Mouse (Mus musculus): Measurements from ENCODE around the gene Olfr1393. TPM values are rescaled to one million over a fixed set of nuclear protein-coding genes. Genes with fewer than 3 reads are reported as not detected.

Gene Olfr1393
- polyA plus RNA-seq, 1 experiment = not detected

DNA sequence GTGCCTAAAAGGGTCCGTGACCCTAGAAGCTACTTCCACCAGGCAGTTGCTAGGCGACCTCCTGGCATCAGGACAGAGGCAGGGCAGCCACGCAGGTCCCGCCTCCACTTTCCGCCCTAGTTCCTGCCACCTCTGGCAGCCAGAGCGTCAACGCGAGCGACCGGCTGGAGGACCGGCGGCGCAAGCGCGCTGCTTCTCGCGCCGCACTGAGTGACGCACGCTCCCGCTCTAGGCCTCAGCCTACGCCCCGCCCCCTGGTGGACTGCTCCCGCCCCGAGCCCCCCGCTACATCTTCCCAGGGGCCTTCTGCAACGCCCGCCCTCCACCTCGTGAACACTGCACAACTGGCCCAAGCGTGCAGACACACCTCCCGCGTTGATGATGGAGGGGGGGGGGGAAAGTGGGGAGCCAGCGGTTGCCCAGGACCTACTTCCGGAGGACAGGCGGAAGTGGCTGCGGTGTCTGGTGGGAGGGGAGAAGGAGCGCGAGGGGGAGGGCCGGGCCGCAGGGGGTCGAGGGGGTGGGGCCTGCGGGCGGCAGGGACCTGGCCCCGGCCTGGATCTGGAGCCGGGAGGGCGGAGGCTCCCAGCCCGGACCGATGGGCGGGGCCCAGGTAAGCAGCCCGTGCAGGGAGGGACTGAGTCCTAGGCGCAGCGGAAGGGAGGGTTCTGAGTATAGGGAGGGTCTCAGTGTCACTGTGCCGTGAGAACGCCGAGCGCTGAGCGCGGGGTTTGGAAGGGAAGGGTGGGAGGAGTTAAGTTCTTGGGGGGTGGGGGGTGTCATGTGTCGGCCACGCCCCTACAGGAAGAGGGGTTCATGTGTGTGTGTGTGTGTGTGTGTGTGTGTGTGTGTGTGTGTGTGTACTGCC lies 34.1 kb upstream of the Olfr1393 start, which contains the start of gene Mgat1:
TSS of gene Mgat1 (plus strand) at position 465 of the 868 bp plus-strand sequence.
- Histone ChIP-seq H3K79me2 (ENCODE audit: control insufficient read depth, insufficient read depth) (no peaks in the 10 kb centered on the region), H3ac (ENCODE audit: control insufficient read depth, insufficient read length) (peak within 1 kb of the TSS; percentile 28), H3K27me3 (ENCODE audit: control insufficient read depth, insufficient read depth, insufficient read length) (no peaks in the 10 kb centered on the region), H3K36me3 (ENCODE audit: control insufficient read depth, insufficient read depth) (no peaks in the 10 kb centered on the region), H3K4me2 (ENCODE audit: low read depth) (peak within 1 kb of the TSS; percentile 98), H3K4me3 (peak within 1 kb of the TSS; percentile 49)
- TF ChIP-seq TCF3 (IDR thresholded peaks at IDR 0.05; ENCODE audit: insufficient read length, low read depth) (no peak), MYOD1 (IDR thresholded peaks at IDR 0.05; ENCODE audit: control insufficient read depth in 1 of 3, insufficient read length in 2 of 3, low read depth in 2 of 3) (peak in 2 of 3 experiments; percentile 3 to 9), E2F4 (IDR thresholded peaks at IDR 0.05; ENCODE audit: insufficient read depth) (no peak), MYOG (IDR thresholded peaks at IDR 0.05; ENCODE audit: control insufficient read depth in 1 of 3, insufficient read depth in 1 of 3, insufficient read length in 2 of 3, low read depth in 2 of 3) (peak in 2 of 3 experiments; percentile 1 to 21), POLR2AphosphoS2 (IDR thresholded peaks at IDR 0.05; ENCODE audit: insufficient read length, low read depth) (peak; percentile 80), TCF12 (IDR thresholded peaks at IDR 0.05; ENCODE audit: insufficient read depth, poor library complexity, severe bottlenecking) (no peak), POLR2A (IDR thresholded peaks at IDR 0.05; ENCODE audit: insufficient read length, low read depth) (peak; percentile 84), REST (IDR thresholded peaks at IDR 0.05; ENCODE audit: insufficient read depth, insufficient read length) (no peak)

DNA sequence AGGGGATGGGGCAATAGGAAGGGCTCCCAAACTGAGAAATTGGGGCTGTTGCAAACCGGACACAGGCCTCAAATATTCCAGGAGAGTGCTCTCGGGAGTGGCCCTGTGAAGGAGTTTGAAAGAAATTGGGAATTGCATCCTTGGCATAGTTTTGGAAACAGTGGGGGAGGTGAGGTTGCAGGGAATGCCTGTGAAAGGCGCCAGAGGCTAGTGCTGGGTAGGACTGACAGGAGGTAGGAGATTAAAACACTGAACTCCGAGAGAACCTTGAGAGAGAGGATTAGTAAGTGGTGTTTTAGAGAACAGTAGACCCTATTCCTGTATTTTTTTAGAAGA lies 33.5 kb upstream of the Olfr1393 start:
- Histone ChIP-seq H3K79me2 (ENCODE audit: control insufficient read depth, insufficient read depth) (no peaks in the 10 kb centered on the region), H3ac (ENCODE audit: control insufficient read depth, insufficient read length) (peak overlapping the region; percentile 28), H3K27me3 (ENCODE audit: control insufficient read depth, insufficient read depth, insufficient read length) (no peaks in the 10 kb centered on the region), H3K36me3 (ENCODE audit: control insufficient read depth, insufficient read depth) (no peaks in the 10 kb centered on the region), H3K4me3 (peak overlapping the region; percentile 49), H3K4me2 (ENCODE audit: low read depth) (peak overlapping the region; percentile 88)
- no peak for TF ChIP-seq TCF3 (IDR thresholded peaks at IDR 0.05; ENCODE audit: insufficient read length, low read depth)
- no peak for TF ChIP-seq CEBPB (IDR thresholded peaks at IDR 0.05; ENCODE audit: insufficient read depth, poor library complexity, severe bottlenecking)
- TF ChIP-seq SRF (IDR thresholded peaks at IDR 0.05; ENCODE audit: control insufficient read depth, insufficient read length, low read depth) = no peak

- TF ChIP-seq TCF12 (IDR thresholded peaks at IDR 0.05; ENCODE audit: insufficient read depth, poor library complexity, severe bottlenecking) = no peak
- peak; percentile 11 for TF ChIP-seq USF1 (IDR thresholded peaks at IDR 0.05; ENCODE audit: low read depth)
- TF ChIP-seq SRF (IDR thresholded peaks at IDR 0.05; ENCODE audit: control insufficient read depth, insufficient read length, low read depth) = no peak
- no peak for TF ChIP-seq MYOD1 (IDR thresholded peaks at IDR 0.05; ENCODE audit: control insufficient read depth in 1 of 3, insufficient read length in 2 of 3, low read depth in 2 of 3)
- TF ChIP-seq CEBPB (IDR thresholded peaks at IDR 0.05; ENCODE audit: insufficient read depth, poor library complexity, severe bottlenecking) = no peak
- peak overlapping the region; percentile 49 for H3K4me3 ChIP-seq
These were observed 32.9 kb upstream of the Olfr1393 start for GRCm38 (mm10) chr11:49245176-49245575.

GRCm38 (mm10) chr11:49245634-49246415 lies 32.3 kb upstream of the Olfr1393 start:
- Histone ChIP-seq H3K27me3 (ENCODE audit: control insufficient read depth, insufficient read depth, insufficient read length) (no peaks in the 10 kb centered on the region), H3K4me2 (ENCODE audit: low read depth) (peak overlapping the region; percentile 88), H3K36me3 (ENCODE audit: control insufficient read depth, insufficient read depth) (no peaks in the 10 kb centered on the region), H3K4me3 (no peak overlapping the region), H3K79me2 (ENCODE audit: control insufficient read depth, insufficient read depth) (peaks cover 5% of the 10 kb centered on the region), H3ac (ENCODE audit: control insufficient read depth, insufficient read length) (no peak overlapping the region)
- no peak for TF ChIP-seq TCF3 (IDR thresholded peaks at IDR 0.05; ENCODE audit: insufficient read length, low read depth)

More at GRCm38 (mm10) chr11:49245176-49245575, 32.9 kb upstream of the Olfr1393 start:
- no peak overlapping the region for H3ac ChIP-seq (ENCODE audit: control insufficient read depth, insufficient read length)
- no peaks in the 10 kb centered on the region for H3K36me3 ChIP-seq (ENCODE audit: control insufficient read depth, insufficient read depth)
- peak overlapping the region; percentile 88 for H3K4me2 ChIP-seq (ENCODE audit: low read depth)
- no peaks in the 10 kb centered on the region for H3K79me2 ChIP-seq (ENCODE audit: control insufficient read depth, insufficient read depth)
- no peaks in the 10 kb centered on the region for H3K27me3 ChIP-seq (ENCODE audit: control insufficient read depth, insufficient read depth, insufficient read length)

DNA sequence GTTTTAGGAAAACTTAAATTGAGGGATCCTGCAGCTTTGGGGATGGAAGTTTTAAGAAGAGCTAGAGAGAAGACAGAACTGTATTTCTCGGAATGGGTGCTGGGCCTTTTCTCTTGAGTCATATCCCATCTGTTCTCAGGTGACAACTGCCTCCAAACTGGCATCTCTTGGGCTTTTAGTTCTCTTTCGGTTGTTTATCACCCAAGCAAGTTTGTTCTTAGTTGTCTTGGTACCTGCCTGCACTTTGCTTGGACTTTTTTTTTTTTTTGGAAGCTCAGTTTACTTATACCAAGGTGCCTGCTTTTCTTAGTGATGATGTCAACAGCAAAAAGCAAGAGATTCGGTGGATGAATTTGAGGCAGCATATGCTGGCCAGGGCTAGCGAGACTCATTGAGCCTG lies 31.6 kb upstream of the Olfr1393 start:
- Histone ChIP-seq H3ac (ENCODE audit: control insufficient read depth, insufficient read length) (no peak overlapping the region), H3K4me2 (ENCODE audit: low read depth) (peak overlapping the region; percentile 35), H3K27me3 (ENCODE audit: control insufficient read depth, insufficient read depth, insufficient read length) (no peaks in the 10 kb centered on the region), H3K4me3 (no peak overlapping the region), H3K79me2 (ENCODE audit: control insufficient read depth, insufficient read depth) (peaks cover 12% of the 10 kb centered on the region), H3K36me3 (ENCODE audit: control insufficient read depth, insufficient read depth) (no peaks in the 10 kb centered on the region)
- no peak for TF ChIP-seq POLR2A (IDR thresholded peaks at IDR 0.05; ENCODE audit: insufficient read length, low read depth)
- no peak for TF ChIP-seq USF1 (IDR thresholded peaks at IDR 0.05; ENCODE audit: low read depth)
- no peak for TF ChIP-seq MYOG (IDR thresholded peaks at IDR 0.05; ENCODE audit: control insufficient read depth in 1 of 3, insufficient read depth in 1 of 3, insufficient read length in 2 of 3, low read depth in 2 of 3)
- no peak for TF ChIP-seq MAX (IDR thresholded peaks at IDR 0.05; ENCODE audit: low read depth)
- no peak for TF ChIP-seq REST (IDR thresholded peaks at IDR 0.05; ENCODE audit: insufficient read depth, insufficient read length)
- no peak for TF ChIP-seq CEBPB (IDR thresholded peaks at IDR 0.05; ENCODE audit: insufficient read depth, poor library complexity, severe bottlenecking)
- no peak for TF ChIP-seq SRF (IDR thresholded peaks at IDR 0.05; ENCODE audit: control insufficient read depth, insufficient read length, low read depth)
- TF ChIP-seq POLR2AphosphoS2 (IDR thresholded peaks at IDR 0.05; ENCODE audit: insufficient read length, low read depth) = no peak
- no peak for TF ChIP-seq MYOD1 (IDR thresholded peaks at IDR 0.05; ENCODE audit: control insufficient read depth in 1 of 3, insufficient read length in 2 of 3, low read depth in 2 of 3)

Data from myocyte (in vitro differentiated cells).